Mouse (Mus musculus): Measurements from ENCODE around the gene Smco3. TPM values are rescaled to one million over a fixed set of nuclear protein-coding genes. Genes with fewer than 3 reads are reported as not detected.

Gene Smco3
- total and polyA plus RNA-seq, 3 experiments, result not detected

DNA sequence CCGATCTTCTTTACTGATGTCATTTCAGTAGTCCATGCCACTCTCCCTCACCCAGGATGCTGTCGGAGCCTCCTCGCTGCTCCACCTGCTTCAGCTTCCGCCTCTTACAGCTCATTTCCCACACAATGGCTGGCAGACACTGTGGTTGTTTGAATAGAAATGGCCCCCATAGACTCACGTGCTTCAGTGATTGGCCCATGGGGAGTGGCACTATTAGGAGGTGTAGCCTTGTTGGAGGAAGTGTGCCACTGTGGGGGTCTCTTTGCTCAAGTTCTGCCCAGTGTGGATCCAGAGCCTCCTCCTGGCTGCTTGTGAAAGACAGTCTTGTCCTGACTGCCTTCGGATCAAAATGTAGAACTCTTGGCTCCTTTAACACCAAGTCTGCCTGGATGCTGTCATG, 39.4 kb downstream of the Smco3 start:
- DNase-seq (ENCODE audit: low read depth, low spot score), result no peak
- Histone ChIP-seq H3K36me3 (ENCODE audit: control insufficient read depth in 1 of 2, insufficient read depth in 2 of 2, low read length in 2 of 2) (no peaks in the 10 kb centered on the region), H3K79me2 (ENCODE audit: control insufficient read depth, insufficient read depth, low read length, poor library complexity) (no peaks in the 10 kb centered on the region), H3K27me3 (ENCODE audit: control insufficient read depth in 1 of 2, insufficient read depth in 2 of 2, low read length in 2 of 2) (no peaks in the 10 kb centered on the region), H3K9me3 (replicated peaks; ENCODE audit: insufficient read depth, low read length) (no peaks in the 10 kb centered on the region), H3K27ac (ENCODE audit: control insufficient read depth, low read depth, low read length) (no peak overlapping the region), H3K4me1 (ENCODE audit: control insufficient read depth in 1 of 2, insufficient read depth in 2 of 2, low read length in 2 of 2) (peaks cover 0 to 5% of the 10 kb centered on the region in 2 experiments; a peak in 2 of 4 replicates), H3K9ac (ENCODE audit: control insufficient read depth, low read depth, low read length, poor library complexity, severe bottlenecking) (no peak overlapping the region), H3K4me3 (ENCODE audit: control insufficient read depth in 1 of 2, insufficient read depth in 1 of 2, low read depth in 2 of 2, low read length in 2 of 2) (no peak overlapping the region)
- TF ChIP-seq TCF12 (IDR thresholded peaks at IDR 0.05; ENCODE audit: low read depth, low read length) (no peak), KAT2A (conservative IDR thresholded peaks at IDR 0.05; ENCODE audit: low read depth, low read length) (no peak), ETS1 (IDR thresholded peaks at IDR 0.05; ENCODE audit: low read depth, low read length) (no peak), MYB (IDR thresholded peaks at IDR 0.05; ENCODE audit: low read depth, low read length) (no peak), UBTF (IDR thresholded peaks at IDR 0.05; ENCODE audit: borderline replicate concordance, insufficient read depth, low read depth, low read length) (no peak), BHLHE40 (IDR thresholded peaks at IDR 0.05; ENCODE audit: borderline replicate concordance, low read depth, low read length) (no peak), TBP (IDR thresholded peaks at IDR 0.05; ENCODE audit: low read depth, low read length) (no peak)

DNA sequence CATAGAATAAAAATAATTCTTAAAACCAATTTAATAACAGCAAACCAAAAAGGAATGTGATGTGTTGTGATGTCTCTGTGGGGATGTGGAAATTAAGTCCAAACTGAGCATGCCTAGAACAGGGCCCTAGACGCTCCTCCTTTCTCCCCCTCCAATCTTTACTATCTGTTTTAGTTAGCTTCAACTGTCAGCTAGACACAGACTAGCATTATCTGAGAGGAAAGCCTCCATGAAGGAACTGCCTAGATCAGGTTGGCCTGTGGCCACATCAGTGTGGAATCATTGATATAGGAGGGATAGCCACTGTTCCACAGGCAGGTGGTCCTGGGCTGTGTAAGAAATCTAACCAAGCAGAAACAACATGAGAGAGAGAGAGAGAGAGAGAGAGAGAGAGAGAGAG, 40.1 kb downstream of the Smco3 start:
- Histone ChIP-seq H3K4me3 (ENCODE audit: control insufficient read depth in 1 of 2, insufficient read depth in 1 of 2, low read depth in 2 of 2, low read length in 2 of 2) (no peak overlapping the region), H3K27me3 (ENCODE audit: control insufficient read depth in 1 of 2, insufficient read depth in 2 of 2, low read length in 2 of 2) (no peaks in the 10 kb centered on the region), H3K36me3 (ENCODE audit: control insufficient read depth in 1 of 2, insufficient read depth in 2 of 2, low read length in 2 of 2) (no peaks in the 10 kb centered on the region), H3K4me1 (ENCODE audit: control insufficient read depth in 1 of 2, insufficient read depth in 2 of 2, low read length in 2 of 2) (peaks cover 0 to 5% of the 10 kb centered on the region in 2 experiments; a peak in 2 of 4 replicates), H3K9ac (ENCODE audit: control insufficient read depth, low read depth, low read length, poor library complexity, severe bottlenecking) (no peak overlapping the region), H3K79me2 (ENCODE audit: control insufficient read depth, insufficient read depth, low read length, poor library complexity) (no peaks in the 10 kb centered on the region), H3K27ac (ENCODE audit: control insufficient read depth, low read depth, low read length) (no peak overlapping the region), H3K9me3 (replicated peaks; ENCODE audit: insufficient read depth, low read length) (no peaks in the 10 kb centered on the region)
- peak; percentile 52 for DNase-seq (ENCODE audit: low read depth, low spot score)
- 0 out of 2 replicates have a peak, but pooled peaks have one; percentile 7 for TF ChIP-seq GATA1 (IDR thresholded peaks at IDR 0.05; ENCODE audit: low read depth, low read length)
- no peak for TF ChIP-seq CHD1 (IDR thresholded peaks at IDR 0.05; ENCODE audit: low read depth, low read length)

DNA sequence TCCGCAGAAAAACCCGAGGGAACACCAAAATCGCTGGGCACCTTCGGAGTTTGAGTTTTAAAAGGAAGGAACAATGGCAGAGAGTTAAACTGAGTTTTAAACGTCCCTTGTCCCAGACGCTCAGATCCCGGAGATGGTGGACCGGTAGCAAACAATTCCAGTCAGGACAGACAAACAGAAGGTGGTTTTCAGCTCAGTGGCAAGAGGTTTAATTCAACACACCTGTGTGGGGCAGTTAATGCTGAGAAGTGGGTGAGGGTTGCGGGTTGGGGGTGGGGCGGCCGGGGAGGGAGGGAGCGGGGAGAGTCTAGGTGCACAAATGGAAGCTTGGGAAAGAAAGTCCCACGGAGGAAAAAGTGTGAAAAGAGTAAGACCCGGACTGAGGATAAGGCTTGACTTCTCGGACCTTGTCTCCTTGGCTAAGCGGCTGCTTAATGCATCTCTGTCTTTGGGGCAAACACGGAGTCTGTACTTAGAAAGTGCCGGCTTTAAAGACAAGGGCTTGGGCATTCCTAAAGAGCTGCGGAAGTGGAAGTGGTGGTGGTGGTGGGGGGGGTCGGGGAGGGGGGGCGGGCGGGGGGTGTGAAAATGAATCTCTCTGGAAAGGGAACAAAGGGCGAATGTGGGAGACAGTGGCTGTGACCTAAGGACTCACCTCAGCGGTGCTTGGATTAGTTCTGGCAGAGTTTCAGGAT, 41.3 kb downstream of the Smco3 start:
- no peaks in the 10 kb centered on the region for H3K79me2 ChIP-seq (ENCODE audit: control insufficient read depth, insufficient read depth, low read length, poor library complexity)
- H3K27ac ChIP-seq (ENCODE audit: control insufficient read depth, low read depth, low read length), result no peak overlapping the region
- H3K4me1 ChIP-seq (ENCODE audit: control insufficient read depth in 1 of 2, insufficient read depth in 2 of 2, low read length in 2 of 2), result peaks cover 0 to 5% of the 10 kb centered on the region in 2 experiments; a peak in 2 of 4 replicates
- H3K4me3 ChIP-seq (ENCODE audit: control insufficient read depth in 1 of 2, insufficient read depth in 1 of 2, low read depth in 2 of 2, low read length in 2 of 2), result no peak overlapping the region
- no peaks in the 10 kb centered on the region for H3K27me3 ChIP-seq (ENCODE audit: control insufficient read depth in 1 of 2, insufficient read depth in 2 of 2, low read length in 2 of 2)
- no peak for DNase-seq (ENCODE audit: low read depth, low spot score)
- H3K9me3 ChIP-seq (replicated peaks; ENCODE audit: insufficient read depth, low read length), result no peaks in the 10 kb centered on the region
- no peaks in the 10 kb centered on the region for H3K36me3 ChIP-seq (ENCODE audit: control insufficient read depth in 1 of 2, insufficient read depth in 2 of 2, low read length in 2 of 2)
- H3K9ac ChIP-seq (ENCODE audit: control insufficient read depth, low read depth, low read length, poor library complexity, severe bottlenecking), result no peak overlapping the region
- TF ChIP-seq POLR2AphosphoS5 (IDR thresholded peaks at IDR 0.05; ENCODE audit: borderline replicate concordance, low read depth, low read length) (no peak), RCOR1 (IDR thresholded peaks at IDR 0.05; ENCODE audit: low read depth, low read length) (no peak), TAL1 (IDR thresholded peaks at IDR 0.05; ENCODE audit: low read length) (no peak), JUND (IDR thresholded peaks at IDR 0.05; ENCODE audit: low read depth, low read length) (no peak), EP300 (IDR thresholded peaks at IDR 0.05; ENCODE audit: low read depth in 1 of 2, low read length in 2 of 2) (no peak), CHD1 (IDR thresholded peaks at IDR 0.05; ENCODE audit: low read depth, low read length) (no peak), POLR2AphosphoS2 (IDR thresholded peaks at IDR 0.05; ENCODE audit: low read length) (no peak), MXI1 (IDR thresholded peaks at IDR 0.05; ENCODE audit: low read depth, low read length) (no peak), RAD21 (IDR thresholded peaks at IDR 0.05; ENCODE audit: low read depth, low read length) (no peak)

All from MEL (cell line).